Mouse (Mus musculus) lung, postnatal 0 days (tissue): ENCODE measurements around the gene Neurl2.
"Not testable (repeated sequence)": the region's sequence is repeated elsewhere in the genome, so short reads cannot be mapped to it uniquely, and the experiment has no call there.

Experiments used
- CTCF ChIP-seq: IDR thresholded peaks from 2 replicates; pipeline ENCODE4 v1.5.1; 2016; ENCODE audit warnings: antibody characterized with exemption, mild to moderate bottlenecking
- EP300 ChIP-seq: IDR thresholded peaks from 2 replicates; pipeline ENCODE4 v1.6.1; 2016; ENCODE audit warnings: antibody characterized with exemption, mild to moderate bottlenecking, control low read depth

DNA sequence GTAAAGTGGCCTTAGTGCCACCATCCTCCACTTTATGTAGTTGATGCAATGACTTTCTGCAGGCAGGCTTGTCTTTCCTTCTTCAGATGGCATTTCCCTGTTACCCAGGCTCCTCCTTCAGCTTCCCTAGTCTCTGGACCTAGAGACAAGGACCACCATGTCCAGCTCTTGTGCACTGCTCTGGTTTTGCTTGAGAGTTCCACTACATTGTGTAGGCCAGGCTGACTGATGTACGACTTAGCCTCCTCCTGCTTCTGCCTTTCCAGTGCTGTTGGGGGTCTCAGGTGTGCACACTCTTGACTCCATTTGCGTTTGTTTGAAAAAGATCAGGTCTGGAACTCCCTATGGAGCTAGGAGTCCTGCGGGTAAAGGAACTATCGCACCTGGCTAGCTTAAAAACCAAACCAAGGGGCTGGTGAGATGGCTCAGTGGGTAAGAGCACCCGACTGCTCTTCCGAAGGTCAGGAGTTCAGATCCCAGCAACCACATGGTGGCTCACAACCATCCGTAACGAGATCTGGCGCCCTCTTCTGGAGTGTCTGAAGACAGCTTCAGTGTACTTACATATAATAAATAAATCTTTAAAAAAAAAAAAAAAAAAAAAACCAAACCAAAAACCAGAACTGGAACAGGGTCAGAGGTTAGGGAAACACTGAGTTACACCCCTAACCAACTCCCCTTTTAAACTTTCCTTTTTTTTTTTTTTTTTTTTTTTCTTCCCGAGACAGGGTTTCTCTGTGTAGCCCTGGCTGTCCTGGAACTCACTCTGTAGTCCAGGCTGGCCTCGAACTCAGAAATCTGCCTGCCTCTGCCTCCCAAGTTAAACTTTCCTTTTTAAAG is 44.3 kb upstream of the Neurl2 start:
- TF ChIP-seq CTCF, EP300: not testable (repeated sequence)
